Mouse (Mus musculus) heart, postnatal 0 days (tissue): ENCODE results near the gene Phf5a.

Experiments
- CTCF ChIP-seq: IDR thresholded peaks from 2 replicates; pipeline ENCODE4 v1.5.1; 2016; ENCODE audit warnings: antibody characterized with exemption, control low read depth, low read depth
- EP300 ChIP-seq: IDR thresholded peaks from 2 replicates; pipeline ENCODE4 v1.6.1; 2016; ENCODE audit warnings: antibody characterized with exemption, low read depth

DNA sequence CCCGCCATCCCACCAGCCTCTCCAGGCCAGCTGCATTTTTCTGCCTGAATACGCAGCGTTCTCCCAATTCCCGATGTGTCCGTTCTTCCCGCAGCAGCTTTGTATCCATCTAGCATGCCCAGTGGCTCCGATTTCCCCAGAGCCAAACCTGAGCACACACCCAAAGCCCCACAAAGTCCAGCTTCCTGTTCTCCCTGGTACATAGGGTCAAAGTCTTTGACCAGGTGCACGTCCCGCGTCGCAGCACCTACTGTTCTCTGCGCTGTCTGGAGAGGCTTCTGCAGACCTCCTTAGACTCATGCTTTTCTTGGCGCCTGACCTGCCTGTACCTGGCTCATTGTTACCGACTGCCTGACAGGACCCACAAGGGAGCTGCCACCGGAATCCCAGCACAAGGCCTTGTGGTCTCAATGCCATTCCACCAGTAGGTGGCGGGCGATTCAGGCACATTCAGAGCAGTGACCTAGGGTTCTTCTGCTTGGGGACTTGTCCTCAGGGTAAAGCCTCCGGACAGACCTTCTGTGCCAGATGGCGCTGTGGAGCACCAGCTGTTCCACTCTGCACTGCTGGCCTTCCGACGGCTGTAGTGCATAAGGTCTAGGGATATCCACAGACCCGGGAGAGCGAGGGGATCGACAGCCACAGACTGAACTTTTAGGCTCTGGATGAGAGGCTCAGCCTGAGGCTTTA is 40.4 kb downstream of the Phf5a start:
- TF ChIP-seq EP300 (no peak), CTCF (peak; percentile 100)
